Mouse (Mus musculus): ENCODE data around the gene Pepd. TPM values are rescaled to one million over a fixed set of nuclear protein-coding genes. Genes with fewer than 3 reads are reported as not detected.

The Pepd gene
- polyA plus RNA-seq, 1 experiment from 2014 or later = 44.5 TPM

GRCm38 (mm10) chr7:34915555-34915954, 3.4 kb downstream of the Pepd start:
- Histone ChIP-seq H3K4me1 (ENCODE audit: insufficient read depth, low read depth, low read length) (peaks cover 5% of the 10 kb centered on the region; the same call in 1 of the 2 replicates), H3K36me3 (ENCODE audit: insufficient read depth, low read length) (no peaks in the 10 kb centered on the region), H3K27ac (ENCODE audit: low read length) (no peak overlapping the region), H3K4me2 (replicated peaks; ENCODE audit: low read depth, low read length) (no peak overlapping the region), H3K4me3 (ENCODE audit: low read depth, low read length) (no peak overlapping the region), H3K9ac (replicated peaks; ENCODE audit: low read depth) (no peak overlapping the region), H3K27me3 (replicated peaks; ENCODE audit: insufficient read depth, low read length) (no peaks in the 10 kb centered on the region), H3K9me3 (ENCODE audit: low read length) (no peaks in the 10 kb centered on the region)
- WGBS = 86% methylated on average over 5 of the region's 5 CpGs
- no peak for TF ChIP-seq CTCF (IDR thresholded peaks at IDR 0.05)
- TF ChIP-seq EP300 (IDR thresholded peaks at IDR 0.05) = no peak
- ATAC-seq (no peak), DNase-seq (ENCODE audit: low spot score) (no peak)

GRCm38 (mm10) chr7:34917558-34917957, 5.4 kb downstream of the Pepd start:
- Histone ChIP-seq H3K9me3 (ENCODE audit: low read length) (no peaks in the 10 kb centered on the region), H3K9ac (replicated peaks; ENCODE audit: low read depth) (no peak overlapping the region), H3K27me3 (replicated peaks; ENCODE audit: insufficient read depth, low read length) (no peaks in the 10 kb centered on the region), H3K4me3 (ENCODE audit: low read depth, low read length) (no peak overlapping the region), H3K4me1 (ENCODE audit: insufficient read depth, low read depth, low read length) (peaks cover 5% of the 10 kb centered on the region; the same call in 1 of the 2 replicates), H3K27ac (ENCODE audit: low read length) (no peak overlapping the region), H3K36me3 (ENCODE audit: insufficient read depth, low read length) (no peaks in the 10 kb centered on the region), H3K4me2 (replicated peaks; ENCODE audit: low read depth, low read length) (no peak overlapping the region)
- peak; percentile 50; the same call in 1 of the 2 replicates for ATAC-seq
- 50% methylated on average over 6 of the region's 6 CpGs for WGBS
- DNase-seq (ENCODE audit: low spot score) = peak; percentile 32
- TF ChIP-seq EP300 (IDR thresholded peaks at IDR 0.05) = 0 out of 2 replicates have a peak, but pooled peaks have one; percentile 29
- TF ChIP-seq CTCF (IDR thresholded peaks at IDR 0.05) = no peak

GRCm38 (mm10) chr7:34917998-34918397, 5.8 kb downstream of the Pepd start:
- no peak for TF ChIP-seq EP300 (IDR thresholded peaks at IDR 0.05)
- TF ChIP-seq CTCF (IDR thresholded peaks at IDR 0.05) = no peak
- no peaks in the 10 kb centered on the region for H3K9me3 ChIP-seq (ENCODE audit: low read length)
- peaks cover 1% of the 10 kb centered on the region; the same call in 1 of the 2 replicates for H3K4me1 ChIP-seq (ENCODE audit: insufficient read depth, low read depth, low read length)
- H3K27ac ChIP-seq (ENCODE audit: low read length) = no peak overlapping the region
- H3K36me3 ChIP-seq (ENCODE audit: insufficient read depth, low read length) = no peaks in the 10 kb centered on the region
- no peaks in the 10 kb centered on the region for H3K27me3 ChIP-seq (replicated peaks; ENCODE audit: insufficient read depth, low read length)
- no peak overlapping the region for H3K4me2 ChIP-seq (replicated peaks; ENCODE audit: low read depth, low read length)
- no peak overlapping the region for H3K9ac ChIP-seq (replicated peaks; ENCODE audit: low read depth)
- DNase-seq (ENCODE audit: low spot score) (no peak), ATAC-seq (no peak)
- 89% methylated on average over 4 of the region's 4 CpGs for WGBS
- no peak overlapping the region for H3K4me3 ChIP-seq (ENCODE audit: low read depth, low read length)

- no peaks in the 10 kb centered on the region for H3K4me1 ChIP-seq (ENCODE audit: insufficient read depth, low read depth, low read length)
- H3K36me3 ChIP-seq (ENCODE audit: insufficient read depth, low read length) = no peaks in the 10 kb centered on the region
- no peak overlapping the region for H3K4me2 ChIP-seq (replicated peaks; ENCODE audit: low read depth, low read length)
- H3K27ac ChIP-seq (ENCODE audit: low read length) = no peak overlapping the region
- no peaks in the 10 kb centered on the region for H3K27me3 ChIP-seq (replicated peaks; ENCODE audit: insufficient read depth, low read length)
- 69% methylated on average over 8 of the region's 8 CpGs for WGBS
- peak; percentile 22 for DNase-seq (ENCODE audit: low spot score)
- H3K9ac ChIP-seq (replicated peaks; ENCODE audit: low read depth) = no peak overlapping the region
- ATAC-seq = peak; percentile 20; the same call in 1 of the 2 replicates
- no peak for TF ChIP-seq CTCF (IDR thresholded peaks at IDR 0.05)
- no peak for TF ChIP-seq EP300 (IDR thresholded peaks at IDR 0.05)
- no peaks in the 10 kb centered on the region for H3K9me3 ChIP-seq (ENCODE audit: low read length)
- no peak overlapping the region for H3K4me3 ChIP-seq (ENCODE audit: low read depth, low read length)
Observed at GRCm38 (mm10) chr7:34918416-34918815, 6.2 kb downstream of the Pepd start.

GRCm38 (mm10) chr7:34919054-34919453, 6.9 kb downstream of the Pepd start:
- no peak for TF ChIP-seq EP300 (IDR thresholded peaks at IDR 0.05)
- TF ChIP-seq CTCF (IDR thresholded peaks at IDR 0.05) = no peak
- WGBS = 61% methylated on average over 5 of the region's 5 CpGs
- DNase-seq (ENCODE audit: low spot score) (no peak), ATAC-seq (no peak)
- Histone ChIP-seq H3K9me3 (ENCODE audit: low read length) (no peaks in the 10 kb centered on the region), H3K36me3 (ENCODE audit: insufficient read depth, low read length) (no peaks in the 10 kb centered on the region), H3K9ac (replicated peaks; ENCODE audit: low read depth) (no peak overlapping the region), H3K4me2 (replicated peaks; ENCODE audit: low read depth, low read length) (no peak overlapping the region), H3K27me3 (replicated peaks; ENCODE audit: insufficient read depth, low read length) (no peaks in the 10 kb centered on the region), H3K4me1 (ENCODE audit: insufficient read depth, low read depth, low read length) (no peaks in the 10 kb centered on the region), H3K4me3 (ENCODE audit: low read depth, low read length) (no peak overlapping the region), H3K27ac (ENCODE audit: low read length) (no peak overlapping the region)

GRCm38 (mm10) chr7:34919809-34920208, 7.6 kb downstream of the Pepd start:
- ATAC-seq (no peak), DNase-seq (ENCODE audit: low spot score) (no peak)
- H3K4me3 ChIP-seq (ENCODE audit: low read depth, low read length) = no peak overlapping the region
- H3K27ac ChIP-seq (ENCODE audit: low read length) = no peak overlapping the region
- no peaks in the 10 kb centered on the region for H3K9me3 ChIP-seq (ENCODE audit: low read length)
- no peaks in the 10 kb centered on the region for H3K36me3 ChIP-seq (ENCODE audit: insufficient read depth, low read length)
- H3K4me1 ChIP-seq (ENCODE audit: insufficient read depth, low read depth, low read length) = no peaks in the 10 kb centered on the region
- H3K9ac ChIP-seq (replicated peaks; ENCODE audit: low read depth) = no peak overlapping the region
- 64% methylated on average over 5 of the region's 5 CpGs for WGBS
- H3K4me2 ChIP-seq (replicated peaks; ENCODE audit: low read depth, low read length) = no peak overlapping the region
- TF ChIP-seq EP300 (IDR thresholded peaks at IDR 0.05) (no peak), CTCF (IDR thresholded peaks at IDR 0.05) (peak; percentile 72)
- no peaks in the 10 kb centered on the region for H3K27me3 ChIP-seq (replicated peaks; ENCODE audit: insufficient read depth, low read length)

- Histone ChIP-seq H3K4me2 (replicated peaks; ENCODE audit: low read depth, low read length) (no peak overlapping the region), H3K27me3 (replicated peaks; ENCODE audit: insufficient read depth, low read length) (no peaks in the 10 kb centered on the region), H3K4me3 (ENCODE audit: low read depth, low read length) (no peak overlapping the region), H3K9me3 (ENCODE audit: low read length) (no peaks in the 10 kb centered on the region), H3K36me3 (ENCODE audit: insufficient read depth, low read length) (no peaks in the 10 kb centered on the region), H3K9ac (replicated peaks; ENCODE audit: low read depth) (no peak overlapping the region), H3K4me1 (ENCODE audit: insufficient read depth, low read depth, low read length) (no peaks in the 10 kb centered on the region), H3K27ac (ENCODE audit: low read length) (no peak overlapping the region)
- TF ChIP-seq EP300 (IDR thresholded peaks at IDR 0.05) (no peak), CTCF (IDR thresholded peaks at IDR 0.05) (no peak)
- no peak for ATAC-seq
- 63% methylated on average over 5 of the region's 5 CpGs for WGBS
- no peak for DNase-seq (ENCODE audit: low spot score)
Observed at GRCm38 (mm10) chr7:34925208-34925607, 13.0 kb downstream of the Pepd start.
